Mouse (Mus musculus): Measurements from ENCODE around the gene Atg7. TPM values are rescaled to one million over a fixed set of nuclear protein-coding genes. Genes with fewer than 3 reads are reported as not detected.

The Atg7 gene
- polyA plus RNA-seq, 1 experiment from 2014 or later, result 19.4 TPM

GRCm38 (mm10) chr6:114737181-114737580 lies 94.3 kb downstream of the Atg7 start:
- Histone ChIP-seq H3K4me1 (ENCODE audit: control insufficient read depth, insufficient read depth, low read length) (no peaks in the 10 kb centered on the region), H3K9ac (ENCODE audit: low read depth, low read length) (no peak overlapping the region), H3K4me2 (replicated peaks; ENCODE audit: low read depth, low read length) (no peak overlapping the region), H3K4me3 (ENCODE audit: low read length) (no peak overlapping the region), H3K36me3 (ENCODE audit: control insufficient read depth, insufficient read depth, low read length) (no peaks in the 10 kb centered on the region), H3K27ac (ENCODE audit: low read depth, low read length) (no peak overlapping the region), H3K27me3 (ENCODE audit: control insufficient read depth, insufficient read depth, low read length) (no peaks in the 10 kb centered on the region), H3K9me3 (ENCODE audit: control insufficient read depth, low read length) (no peaks in the 10 kb centered on the region)
- WGBS, result 81% methylated on average over 11 of the region's 11 CpGs
- ATAC-seq (ENCODE audit: low FRiP score, low TSS enrichment), result no peak

- Histone ChIP-seq H3K4me3 (ENCODE audit: low read length) (peak overlapping the region; percentile 41), H3K36me3 (ENCODE audit: control insufficient read depth, insufficient read depth, low read length) (no peaks in the 10 kb centered on the region), H3K4me2 (replicated peaks; ENCODE audit: low read depth, low read length) (peak overlapping the region; percentile 80), H3K4me1 (ENCODE audit: control insufficient read depth, insufficient read depth, low read length) (no peaks in the 10 kb centered on the region), H3K27ac (ENCODE audit: low read depth, low read length) (no peak overlapping the region), H3K9ac (ENCODE audit: low read depth, low read length) (peak overlapping the region; percentile 65), H3K27me3 (ENCODE audit: control insufficient read depth, insufficient read depth, low read length) (no peaks in the 10 kb centered on the region), H3K9me3 (ENCODE audit: control insufficient read depth, low read length) (no peaks in the 10 kb centered on the region)
- whole genome bisulfite sequencing, result 18% methylated on average over 46 of the region's 46 CpGs
- ATAC-seq (ENCODE audit: low FRiP score, low TSS enrichment), result peak; percentile 70; the same call in 1 of the 2 replicates
Observed at GRCm38 (mm10) chr6:114737931-114738759, 95.2 kb downstream of the Atg7 start.

- Histone ChIP-seq H3K9ac (ENCODE audit: low read depth, low read length) (no peak overlapping the region), H3K9me3 (ENCODE audit: control insufficient read depth, low read length) (no peaks in the 10 kb centered on the region), H3K27ac (ENCODE audit: low read depth, low read length) (no peak overlapping the region), H3K4me1 (ENCODE audit: control insufficient read depth, insufficient read depth, low read length) (no peaks in the 10 kb centered on the region), H3K4me2 (replicated peaks; ENCODE audit: low read depth, low read length) (peak overlapping the region; percentile 80; the same call in 1 of the 2 replicates), H3K4me3 (ENCODE audit: low read length) (peak overlapping the region; percentile 41; the same call in 1 of the 2 replicates), H3K27me3 (ENCODE audit: control insufficient read depth, insufficient read depth, low read length) (no peaks in the 10 kb centered on the region), H3K36me3 (ENCODE audit: control insufficient read depth, insufficient read depth, low read length) (no peaks in the 10 kb centered on the region)
- ATAC-seq (ENCODE audit: low FRiP score, low TSS enrichment), result no peak
- WGBS, result 83% methylated on average over 4 of the region's 4 CpGs
Observed at GRCm38 (mm10) chr6:114738760-114739112, 95.8 kb downstream of the Atg7 start.

GRCm38 (mm10) chr6:114742209-114743003 lies 99.5 kb downstream of the Atg7 start:
- Histone ChIP-seq H3K9ac (ENCODE audit: low read depth, low read length) (no peak overlapping the region), H3K4me3 (ENCODE audit: low read length) (no peak overlapping the region)
- 90% methylated on average over 12 of the region's 12 CpGs for WGBS

GRCm38 (mm10) chr6:114743126-114743525 lies 100.2 kb downstream of the Atg7 start:
- Histone ChIP-seq H3K27ac (ENCODE audit: low read depth, low read length) (no peak overlapping the region), H3K27me3 (ENCODE audit: control insufficient read depth, insufficient read depth, low read length) (no peaks in the 10 kb centered on the region), H3K4me3 (ENCODE audit: low read length) (no peak overlapping the region), H3K9me3 (ENCODE audit: control insufficient read depth, low read length) (no peaks in the 10 kb centered on the region), H3K9ac (ENCODE audit: low read depth, low read length) (no peak overlapping the region), H3K36me3 (ENCODE audit: control insufficient read depth, insufficient read depth, low read length) (no peaks in the 10 kb centered on the region), H3K4me2 (replicated peaks; ENCODE audit: low read depth, low read length) (no peak overlapping the region), H3K4me1 (ENCODE audit: control insufficient read depth, insufficient read depth, low read length) (peaks cover 7% of the 10 kb centered on the region; the same call in 1 of the 2 replicates)
- ATAC-seq (ENCODE audit: low FRiP score, low TSS enrichment), result no peak
- whole genome bisulfite sequencing, result 94% methylated on average over 8 of the region's 8 CpGs

More at GRCm38 (mm10) chr6:114742209-114743003, 99.5 kb downstream of the Atg7 start:
- Histone ChIP-seq H3K27me3 (ENCODE audit: control insufficient read depth, insufficient read depth, low read length) (no peaks in the 10 kb centered on the region), H3K9me3 (ENCODE audit: control insufficient read depth, low read length) (no peaks in the 10 kb centered on the region), H3K4me1 (ENCODE audit: control insufficient read depth, insufficient read depth, low read length) (peaks cover 7% of the 10 kb centered on the region; the same call in 1 of the 2 replicates), H3K36me3 (ENCODE audit: control insufficient read depth, insufficient read depth, low read length) (no peaks in the 10 kb centered on the region), H3K27ac (ENCODE audit: low read depth, low read length) (no peak overlapping the region), H3K4me2 (replicated peaks; ENCODE audit: low read depth, low read length) (no peak overlapping the region)
- no peak for ATAC-seq (ENCODE audit: low FRiP score, low TSS enrichment)

GRCm38 (mm10) chr6:114743845-114744244 lies 100.9 kb downstream of the Atg7 start:
- Histone ChIP-seq H3K4me1 (ENCODE audit: control insufficient read depth, insufficient read depth, low read length) (peaks cover 7% of the 10 kb centered on the region; the same call in 1 of the 2 replicates), H3K4me3 (ENCODE audit: low read length) (no peak overlapping the region), H3K4me2 (replicated peaks; ENCODE audit: low read depth, low read length) (no peak overlapping the region), H3K27me3 (ENCODE audit: control insufficient read depth, insufficient read depth, low read length) (no peaks in the 10 kb centered on the region), H3K27ac (ENCODE audit: low read depth, low read length) (no peak overlapping the region), H3K36me3 (ENCODE audit: control insufficient read depth, insufficient read depth, low read length) (no peaks in the 10 kb centered on the region), H3K9me3 (ENCODE audit: control insufficient read depth, low read length) (no peaks in the 10 kb centered on the region), H3K9ac (ENCODE audit: low read depth, low read length) (no peak overlapping the region)
- 60% methylated on average over 2 of the region's 2 CpGs for WGBS
- no peak for ATAC-seq (ENCODE audit: low FRiP score, low TSS enrichment)

GRCm38 (mm10) chr6:114746439-114746974 lies 103.6 kb downstream of the Atg7 start:
- no peak overlapping the region for H3K4me2 ChIP-seq (replicated peaks; ENCODE audit: low read depth, low read length)
- no peak overlapping the region for H3K27ac ChIP-seq (ENCODE audit: low read depth, low read length)
- no peaks in the 10 kb centered on the region for H3K27me3 ChIP-seq (ENCODE audit: control insufficient read depth, insufficient read depth, low read length)
- H3K4me3 ChIP-seq (ENCODE audit: low read length), result no peak overlapping the region
- peaks cover 7% of the 10 kb centered on the region; the same call in 1 of the 2 replicates for H3K4me1 ChIP-seq (ENCODE audit: control insufficient read depth, insufficient read depth, low read length)
- no peak for ATAC-seq (ENCODE audit: low FRiP score, low TSS enrichment)
- H3K9me3 ChIP-seq (ENCODE audit: control insufficient read depth, low read length), result no peaks in the 10 kb centered on the region
- no peak overlapping the region for H3K9ac ChIP-seq (ENCODE audit: low read depth, low read length)
- no peaks in the 10 kb centered on the region for H3K36me3 ChIP-seq (ENCODE audit: control insufficient read depth, insufficient read depth, low read length)
- WGBS, result 62% methylated on average over 7 of the region's 7 CpGs

GRCm38 (mm10) chr6:114748419-114748818 lies 105.5 kb downstream of the Atg7 start:
- 90% methylated on average over 3 of the region's 3 CpGs for WGBS
- H3K4me3 ChIP-seq (ENCODE audit: low read length), result no peak overlapping the region
- H3K27ac ChIP-seq (ENCODE audit: low read depth, low read length), result no peak overlapping the region
- H3K9ac ChIP-seq (ENCODE audit: low read depth, low read length), result no peak overlapping the region
- peaks cover 7% of the 10 kb centered on the region; the same call in 1 of the 2 replicates for H3K4me1 ChIP-seq (ENCODE audit: control insufficient read depth, insufficient read depth, low read length)
- no peak for ATAC-seq (ENCODE audit: low FRiP score, low TSS enrichment)
- H3K36me3 ChIP-seq (ENCODE audit: control insufficient read depth, insufficient read depth, low read length), result no peaks in the 10 kb centered on the region
- no peak overlapping the region for H3K4me2 ChIP-seq (replicated peaks; ENCODE audit: low read depth, low read length)
- H3K27me3 ChIP-seq (ENCODE audit: control insufficient read depth, insufficient read depth, low read length), result no peaks in the 10 kb centered on the region
- no peaks in the 10 kb centered on the region for H3K9me3 ChIP-seq (ENCODE audit: control insufficient read depth, low read length)
